Mouse (Mus musculus) heart, embryonic 14.5 days (tissue): Measurements from ENCODE around the gene Sh3d19. TPM values are rescaled to one million over a fixed set of nuclear protein-coding genes. Genes with fewer than 3 reads are reported as not detected.
A peak's percentile ranks its signal among the peaks of the same experiment; 100 is the strongest.
"Not testable (repeated sequence)": the region's sequence is repeated elsewhere in the genome, so short reads cannot be mapped to it uniquely, and the experiment has no call there.

Experiments used
- ATAC-seq: fragments of 200-750 bp; cut with Nextera tagmentation; 2 replicates; pipeline ENCODE4 v1.8.0; 2017; ENCODE audit warnings: low read depth, moderate TSS enrichment; ENCODE audit not compliant: insufficient number of reproducible peaks, insufficient read depth, low FRiP score
- H3K27ac ChIP-seq, 2 experiments: fragments of 200-500 bp in 1 of 2; fragments of 300-500 bp in 1 of 2; sonication (generic) in 1 of 2; replicated peaks in 1 of 2; 2 replicates each; pipeline ENCODE4 v1.5.1; 2012 to 2014; ENCODE audit warnings: low read depth in 2 of 2, low read length in 2 of 2, control low read depth in 1 of 2, mild to moderate bottlenecking in 1 of 2, mixed read lengths in 1 of 2; ENCODE audit not compliant: control insufficient read depth in 1 of 2, insufficient read depth in 1 of 2
- H3K27me3 ChIP-seq: fragments of 300-500 bp; sonication (generic); 2 replicates; pipeline ENCODE4 v1.6.1; 2014; ENCODE audit warnings: mild to moderate bottlenecking, low read length, control low read depth; ENCODE audit not compliant: control insufficient read depth, insufficient read depth
- H3K36me3 ChIP-seq: fragments of 300-500 bp; sonication (generic); 2 replicates; pipeline ENCODE4 v1.6.1; 2014; ENCODE audit warnings: mild to moderate bottlenecking, control low read depth, low read length, mixed read lengths; ENCODE audit not compliant: control insufficient read depth, insufficient read depth
- H3K4me1 ChIP-seq, 2 experiments: fragments of 200-500 bp in 1 of 2; fragments of 300-500 bp in 1 of 2; sonication (generic) in 1 of 2; 2 replicates each; pipeline ENCODE4 v1.6.1; 2012 to 2014; ENCODE audit warnings: low read length in 2 of 2, control low read depth in 1 of 2, mixed read lengths in 1 of 2; ENCODE audit not compliant: control insufficient read depth in 2 of 2, insufficient read depth in 2 of 2
- H3K4me2 ChIP-seq: fragments of 300-500 bp; sonication (generic); 2 replicates; pipeline ENCODE4 v1.6.1; 2014; ENCODE audit warnings: mild to moderate bottlenecking, low read length
- H3K4me3 ChIP-seq, 2 experiments: fragments of 200-500 bp in 1 of 2; fragments of 300-500 bp in 1 of 2; sonication (generic) in 1 of 2; 2 replicates each; pipeline ENCODE4 v1.5.1; 2012 to 2014; ENCODE audit warnings: low read length in 2 of 2, mild to moderate bottlenecking in 2 of 2, control low read depth in 1 of 2, low read depth in 1 of 2, moderate library complexity in 1 of 2; ENCODE audit not compliant: control insufficient read depth in 1 of 2, insufficient read depth in 1 of 2
- H3K9ac ChIP-seq: fragments of 300-500 bp; sonication (generic); 2 replicates; pipeline ENCODE4 v1.6.1; 2014; ENCODE audit warnings: mild to moderate bottlenecking, low read length
- H3K9me3 ChIP-seq: fragments of 300-500 bp; sonication (generic); 2 replicates; pipeline ENCODE4 v1.6.1; 2016; ENCODE audit warnings: low read length, control low read depth; ENCODE audit not compliant: control insufficient read depth
- WGBS: fragments of 180-500 bp; shearing (Covaris S2); extraction: QIAGEN DNeasy Blood & Tissue Kit; methylation state at CpG from one replicate; pipeline ENCODE4 v1.1.7; 2014; 5-methylcytosine and 5-hydroxymethylcytosine counted together
- polyA plus RNA-seq: library from polyadenylated mRNA; unstranded; fragments of >200 nt; fragmentation: Nextera tagmentation; extraction: Ambion mirVana; gene quantifications from 2 replicates; pipeline ENCODE4 v1.2.1, GENCODE M21; 2014

The Sh3d19 gene
- polyA plus RNA-seq, 1 experiment from 2014 or later, result 17.6 TPM

DNA sequence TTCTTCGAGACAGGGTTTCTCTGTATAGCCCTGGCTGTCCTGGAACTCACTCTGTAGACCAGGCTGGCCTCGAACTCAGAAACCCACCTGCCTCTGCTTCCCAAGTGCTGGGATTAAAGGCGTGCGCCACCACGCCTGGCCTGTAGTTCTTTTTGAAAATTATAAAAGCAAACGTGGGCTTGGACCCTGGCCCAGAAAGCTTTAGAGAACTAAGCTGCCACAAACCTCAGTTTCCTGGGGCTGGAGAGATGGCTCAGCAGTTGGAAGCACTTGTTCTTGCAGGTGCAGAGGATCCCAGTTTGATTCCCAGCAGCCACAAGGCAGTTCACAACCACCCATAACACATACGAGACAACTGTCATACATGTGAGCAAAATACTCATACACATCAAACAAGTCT is 133.5 kb downstream of the Sh3d19 start:
- H3K4me3 ChIP-seq, H3K4me1 ChIP-seq, H3K27ac ChIP-seq, H3K4me2 ChIP-seq, ATAC-seq, H3K9ac ChIP-seq, H3K27me3 ChIP-seq, H3K9me3 ChIP-seq: not testable (repeated sequence)
- WGBS, result 92% methylated on average over 7 of the region's 7 CpGs
- 0 out of 2 replicates have a peak, but pooled peaks cover 12% of the 10 kb centered on the region for H3K36me3 ChIP-seq

GRCm38 (mm10) chr3:86104909-86105308 is 134.0 kb downstream of the Sh3d19 start:
- 0 out of 2 replicates have a peak, but pooled peaks cover 12% of the 10 kb centered on the region for H3K36me3 ChIP-seq
- ATAC-seq, result no peak
- no peak overlapping the region for H3K27ac ChIP-seq
- no peak overlapping the region for H3K9ac ChIP-seq
- no peaks in the 10 kb centered on the region for H3K4me1 ChIP-seq
- H3K9me3 ChIP-seq, result no peaks in the 10 kb centered on the region
- 86% methylated on average over 4 of the region's 4 CpGs for WGBS
- H3K4me3 ChIP-seq, result no peak overlapping the region
- H3K4me2 ChIP-seq, result no peak overlapping the region
- H3K27me3 ChIP-seq, result no peaks in the 10 kb centered on the region

DNA sequence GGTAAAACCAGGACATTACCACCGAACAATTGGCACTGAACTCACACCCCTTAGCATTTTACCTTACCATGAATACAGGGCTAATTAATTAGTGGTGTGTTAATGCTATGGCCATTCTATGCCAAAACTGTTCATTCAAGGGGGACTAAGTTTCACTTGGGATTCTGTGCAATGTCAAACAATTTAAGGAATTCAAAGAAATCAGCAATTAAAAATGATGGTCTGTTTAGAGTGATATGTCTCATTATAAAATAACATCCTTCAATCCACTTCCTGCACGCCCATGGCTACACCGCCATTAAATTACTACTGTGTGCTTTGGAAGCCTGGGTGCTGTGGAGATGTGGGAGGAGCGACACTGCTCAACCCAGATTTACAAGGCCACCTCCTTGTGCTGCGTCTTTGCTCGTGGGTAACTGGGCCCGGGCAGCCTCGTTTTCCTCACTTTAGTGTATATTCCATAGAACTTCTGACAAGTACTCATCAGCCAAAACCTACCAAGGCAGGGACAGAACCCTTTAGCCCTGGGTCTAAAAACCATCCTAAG is 135.2 kb downstream of the Sh3d19 start:
- Histone ChIP-seq H3K4me1 (no peaks in the 10 kb centered on the region), H3K27ac (no peak overlapping the region), H3K9ac (no peak overlapping the region), H3K9me3 (no peaks in the 10 kb centered on the region), H3K27me3 (no peaks in the 10 kb centered on the region), H3K4me3 (no peak overlapping the region), H3K4me2 (no peak overlapping the region), H3K36me3 (0 out of 2 replicates have a peak, but pooled peaks cover 4% of the 10 kb centered on the region)
- no peak for ATAC-seq
- 95% methylated on average over 8 of the region's 8 CpGs for WGBS

GRCm38 (mm10) chr3:86107637-86108539 is 137.0 kb downstream of the Sh3d19 start:
- no peak overlapping the region for H3K27ac ChIP-seq
- no peak overlapping the region for H3K9ac ChIP-seq
- H3K4me3 ChIP-seq, result no peak overlapping the region
- peaks cover 5% of the 10 kb centered on the region; the same call in 1 of the 2 replicates for H3K36me3 ChIP-seq
- 87% methylated on average over 8 of the region's 8 CpGs for WGBS
- no peaks in the 10 kb centered on the region for H3K27me3 ChIP-seq
- no peaks in the 10 kb centered on the region for H3K4me1 ChIP-seq
- H3K4me2 ChIP-seq, result no peak overlapping the region
- no peaks in the 10 kb centered on the region for H3K9me3 ChIP-seq
- no peak for ATAC-seq

DNA sequence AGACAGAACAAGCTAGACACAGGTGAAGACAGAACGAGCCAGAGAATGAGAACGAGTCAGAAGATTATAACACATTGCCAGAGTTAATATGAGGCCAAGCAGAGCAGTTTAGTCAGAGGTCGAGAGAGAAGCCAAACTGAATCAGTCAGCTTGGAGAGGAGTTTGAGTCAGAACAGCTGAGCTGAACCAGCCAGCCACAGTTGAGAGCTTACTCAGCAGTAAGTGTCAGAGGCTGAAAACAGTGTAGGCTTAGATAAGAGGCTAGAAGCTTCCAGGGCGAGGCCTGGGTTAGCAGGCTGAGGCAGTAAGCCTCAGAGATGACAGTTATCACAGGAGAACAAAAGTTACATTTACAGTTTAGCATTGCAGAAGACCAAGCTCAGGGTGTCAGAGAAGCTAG is 137.7 kb downstream of the Sh3d19 start:
- H3K4me3 ChIP-seq, result no peak overlapping the region
- no peak for ATAC-seq
- H3K27me3 ChIP-seq, result no peaks in the 10 kb centered on the region
- peaks cover 8% of the 10 kb centered on the region; the same call in 1 of the 2 replicates for H3K36me3 ChIP-seq
- no peak overlapping the region for H3K9ac ChIP-seq
- H3K4me2 ChIP-seq, result no peak overlapping the region
- no peaks in the 10 kb centered on the region for H3K9me3 ChIP-seq
- H3K27ac ChIP-seq, result no peak overlapping the region
- no peaks in the 10 kb centered on the region for H3K4me1 ChIP-seq
- 61% methylated on average over 4 of the region's 4 CpGs for WGBS

DNA sequence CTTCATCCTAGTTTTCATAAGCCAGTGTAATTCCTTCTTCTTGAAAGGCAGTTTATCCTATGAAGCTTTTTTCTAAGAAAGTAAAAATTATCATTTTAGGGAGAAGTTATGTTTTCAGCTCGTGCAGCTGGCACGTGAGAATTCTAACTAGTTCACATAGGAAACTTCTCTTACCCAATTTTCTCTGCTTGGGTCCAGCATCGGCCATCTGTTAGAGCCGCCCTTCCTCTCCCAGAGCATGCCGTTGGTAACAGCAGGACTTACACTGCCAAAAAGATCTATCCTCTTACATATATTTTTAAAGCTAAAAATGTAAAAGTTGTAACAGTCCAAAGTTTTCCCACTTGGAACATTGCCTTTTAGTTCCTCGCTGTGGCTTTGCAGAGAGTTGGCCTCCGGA is 138.2 kb downstream of the Sh3d19 start:
- Histone ChIP-seq H3K4me1 (no peaks in the 10 kb centered on the region), H3K27me3 (no peaks in the 10 kb centered on the region), H3K4me2 (no peak overlapping the region), H3K9ac (no peak overlapping the region), H3K36me3 (peaks cover 8% of the 10 kb centered on the region; the same call in 1 of the 2 replicates), H3K27ac (no peak overlapping the region), H3K4me3 (no peak overlapping the region), H3K9me3 (no peaks in the 10 kb centered on the region)
- WGBS, result 91% methylated on average over 7 of the region's 7 CpGs
- no peak for ATAC-seq

- H3K9ac ChIP-seq, result peak overlapping the region; percentile 50; the same call in 1 of the 2 replicates
- peaks cover 8% of the 10 kb centered on the region; the same call in 1 of the 2 replicates for H3K36me3 ChIP-seq
- peak overlapping the region; percentile 58 for H3K4me2 ChIP-seq
- 16% methylated on average over 10 of the region's 10 CpGs for WGBS
- H3K27ac ChIP-seq, result no peak overlapping the region
- no peaks in the 10 kb centered on the region for H3K27me3 ChIP-seq
- H3K4me1 ChIP-seq, result no peaks in the 10 kb centered on the region
- ATAC-seq, result no peak
- peak overlapping the region; percentile 15 to 20; a peak in 2 of 4 replicates for H3K4me3 ChIP-seq
- H3K9me3 ChIP-seq, result no peaks in the 10 kb centered on the region
Observed at GRCm38 (mm10) chr3:86110077-86110476, 139.2 kb downstream of the Sh3d19 start.
